Mouse (Mus musculus) ovary, postnatal 36 days (tissue): Measurements from ENCODE around the gene Lsg1.

Experiments
- DNase-seq: peaks from one replicate; pipeline ENCODE4 v3.0.0; 2022; ENCODE audit warnings: low spot score, mixed read lengths

The Lsg1 gene

DNA sequence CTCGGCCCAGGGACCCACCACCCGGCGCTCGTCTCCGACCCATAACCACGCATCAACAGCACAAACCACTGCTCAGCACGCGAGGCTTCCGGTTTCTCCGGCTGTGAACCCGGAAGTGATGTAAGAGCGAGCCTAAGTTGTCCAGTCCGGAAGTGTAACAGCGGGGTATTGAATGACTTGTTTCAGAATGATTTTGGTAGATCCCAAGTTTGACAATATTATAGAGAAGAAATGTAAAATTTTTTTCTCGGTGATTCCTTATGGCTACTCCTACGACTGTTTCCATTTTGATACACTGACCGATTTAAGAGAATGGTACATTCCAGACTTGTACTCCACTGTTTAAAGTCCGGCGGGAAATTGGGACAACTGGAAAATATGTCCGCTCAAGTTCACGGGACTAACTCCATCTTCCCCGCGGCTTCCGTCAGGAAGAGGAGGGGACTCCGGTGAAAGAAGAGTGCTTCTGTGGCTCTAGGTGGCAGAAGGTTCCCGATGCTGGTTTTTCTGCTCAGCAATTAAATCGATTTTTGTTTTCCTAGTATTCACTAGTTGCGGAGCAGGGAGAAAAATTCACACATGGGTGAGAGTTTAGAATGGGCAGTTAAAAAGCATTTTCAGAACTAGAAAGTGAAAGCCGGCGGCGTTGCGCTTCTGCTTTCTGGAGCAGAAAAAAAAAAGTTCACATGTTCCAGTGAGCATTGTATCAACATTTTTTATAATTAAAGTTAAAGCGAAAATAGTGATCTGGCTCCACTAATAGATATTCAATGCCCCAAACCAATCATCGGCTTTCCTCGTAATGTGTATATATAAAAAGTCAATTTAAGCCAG is at the start of gene Lsg1:
Lsg1 (minus strand) TSS at position 99 of the 834 bp plus-strand sequence.
- peak; percentile 70 for DNase-seq

- DNase-seq, result no peak
Observed at GRCm38 (mm10) chr16:30633906-30634746, 46.7 kb upstream of the Lsg1 start.

DNA sequence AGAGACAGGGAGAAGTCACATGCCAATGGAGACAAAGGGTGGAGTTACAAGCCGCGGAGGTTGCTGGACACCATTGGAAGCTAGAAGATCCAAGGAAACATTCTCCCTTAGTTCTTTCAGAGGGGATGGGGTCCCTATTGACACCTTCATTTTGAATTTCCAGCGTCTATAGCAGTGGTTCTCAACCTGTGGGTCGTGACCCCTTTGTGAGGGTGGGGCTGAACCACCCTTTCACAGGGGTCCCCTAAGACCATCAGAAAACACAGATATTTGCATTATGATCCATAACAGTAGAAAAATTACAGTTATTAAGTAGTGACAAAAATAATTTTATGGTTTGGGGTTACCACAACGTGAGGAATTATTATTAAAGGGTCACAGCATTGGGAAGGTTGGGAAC is 42.1 kb upstream of the Lsg1 start:
- DNase-seq, result no peak

DNA sequence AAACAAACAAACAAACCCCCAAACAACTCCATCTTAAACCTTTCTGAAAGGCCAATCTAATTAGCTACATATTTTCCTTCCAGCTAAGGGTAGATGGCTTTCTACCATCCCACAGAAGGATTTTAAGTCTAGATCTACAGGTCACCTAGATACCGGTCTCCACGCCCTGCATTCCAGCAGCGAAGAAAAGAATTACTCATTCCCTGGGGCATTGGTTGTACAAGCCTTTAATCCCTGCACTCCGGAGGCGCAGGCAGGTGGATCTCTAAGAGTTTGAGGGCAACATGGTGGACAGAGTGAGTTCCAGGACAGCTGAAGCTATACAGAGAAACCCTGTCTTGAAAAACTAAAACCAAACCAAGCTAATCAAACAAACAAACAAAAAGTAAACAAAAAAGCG is 41.0 kb upstream of the Lsg1 start:
- DNase-seq, result no peak

DNA sequence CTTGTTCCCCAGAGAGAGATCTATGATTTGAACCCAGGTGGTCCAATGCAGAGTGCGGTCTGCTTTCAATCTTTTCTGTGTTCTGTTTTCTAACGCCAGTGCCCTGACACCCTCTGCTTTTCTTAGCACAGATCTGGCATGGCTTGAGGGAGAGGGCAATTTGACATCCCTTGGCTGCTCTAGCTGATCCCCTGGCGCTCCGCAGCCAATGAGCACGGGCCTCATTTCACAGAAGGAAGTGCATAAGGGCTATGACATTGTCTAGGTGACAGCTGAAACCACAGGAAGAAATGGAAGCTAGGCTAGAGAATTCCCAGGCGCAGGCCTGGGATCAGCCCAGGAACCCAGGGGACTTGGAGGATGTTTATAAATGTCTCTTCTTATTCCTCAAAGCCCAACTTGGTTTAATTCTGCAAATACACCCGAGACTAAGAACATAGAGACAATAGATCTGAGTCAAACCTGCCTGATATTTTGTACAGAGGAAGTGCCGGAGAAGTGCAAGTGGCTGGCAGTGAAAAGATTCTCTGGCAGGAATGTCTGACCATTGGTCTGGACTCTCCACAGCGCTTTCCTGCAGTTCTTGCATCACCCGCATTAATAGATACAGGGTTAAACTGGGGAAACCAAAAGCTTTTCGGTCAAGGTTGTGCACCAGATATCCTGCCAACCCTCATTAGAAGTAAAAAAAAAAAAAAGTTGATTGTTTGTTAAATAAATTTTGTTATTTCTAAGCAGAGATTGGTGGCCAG is 40.4 kb upstream of the Lsg1 start:
- no peak for DNase-seq

- DNase-seq, result no peak
Observed at GRCm38 (mm10) chr16:30624640-30625039, 37.2 kb upstream of the Lsg1 start.

DNA sequence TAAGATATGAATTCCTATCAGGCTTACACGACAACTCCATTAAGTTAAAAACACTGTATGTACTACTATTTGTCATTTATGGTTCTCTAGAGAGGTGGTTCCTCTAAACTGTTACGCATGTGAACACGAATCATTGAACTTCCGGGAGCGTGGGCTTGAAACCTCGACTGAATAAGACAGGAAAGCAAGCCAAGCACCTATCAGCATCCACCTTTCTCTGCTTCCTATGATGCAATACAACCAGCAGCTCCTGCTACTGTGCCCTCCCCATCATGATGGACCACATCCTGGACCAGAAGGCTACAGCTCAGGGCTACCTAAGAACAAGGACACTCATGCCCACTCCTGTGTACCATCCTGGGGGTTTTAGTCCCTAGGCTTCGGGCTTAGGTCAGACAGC is 36.3 kb upstream of the Lsg1 start:
- no peak for DNase-seq

DNA sequence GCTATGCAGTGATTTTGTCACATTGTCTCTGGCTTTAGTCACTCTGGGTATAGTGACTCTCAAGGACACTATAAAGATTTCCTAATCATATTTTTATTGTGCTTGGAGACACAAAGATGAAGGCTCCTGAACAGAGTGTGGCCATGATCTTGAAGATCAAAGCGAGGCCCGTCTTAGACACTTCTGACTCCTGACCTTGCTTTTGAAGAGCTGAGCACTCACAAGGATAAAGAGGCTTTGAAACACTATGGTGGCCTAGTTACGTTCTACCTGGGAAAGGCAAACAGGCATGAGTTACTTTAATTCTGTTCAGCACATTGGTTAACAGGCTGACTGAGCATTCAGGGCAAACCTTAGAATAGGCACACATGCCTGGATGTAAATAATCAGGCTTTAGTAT is 28.9 kb upstream of the Lsg1 start:
- DNase-seq, result no peak

GRCm38 (mm10) chr16:30614705-30615317 is 27.4 kb upstream of the Lsg1 start:
- DNase-seq, result no peak

GRCm38 (mm10) chr16:30614122-30614521 is 26.7 kb upstream of the Lsg1 start:
- no peak for DNase-seq

DNA sequence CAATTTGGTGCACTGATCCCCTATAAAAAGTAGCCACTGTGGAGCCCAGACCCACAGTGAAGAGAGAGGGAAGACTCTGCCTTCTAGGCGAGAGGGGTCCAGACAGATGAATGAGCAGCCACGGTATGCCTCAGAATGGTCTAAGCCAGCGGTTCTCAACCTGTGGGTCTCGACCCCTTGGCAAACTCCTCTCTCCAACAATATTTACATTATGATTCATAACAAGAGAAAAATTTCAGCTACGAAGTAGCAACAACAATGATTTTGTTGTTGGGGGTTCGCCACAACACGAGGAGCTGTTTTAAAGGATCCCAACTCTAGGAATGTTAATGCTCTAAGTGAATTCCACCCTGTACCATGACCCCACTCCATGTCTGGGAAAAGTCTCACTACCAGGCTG is 25.7 kb upstream of the Lsg1 start:
- DNase-seq, result no peak

DNA sequence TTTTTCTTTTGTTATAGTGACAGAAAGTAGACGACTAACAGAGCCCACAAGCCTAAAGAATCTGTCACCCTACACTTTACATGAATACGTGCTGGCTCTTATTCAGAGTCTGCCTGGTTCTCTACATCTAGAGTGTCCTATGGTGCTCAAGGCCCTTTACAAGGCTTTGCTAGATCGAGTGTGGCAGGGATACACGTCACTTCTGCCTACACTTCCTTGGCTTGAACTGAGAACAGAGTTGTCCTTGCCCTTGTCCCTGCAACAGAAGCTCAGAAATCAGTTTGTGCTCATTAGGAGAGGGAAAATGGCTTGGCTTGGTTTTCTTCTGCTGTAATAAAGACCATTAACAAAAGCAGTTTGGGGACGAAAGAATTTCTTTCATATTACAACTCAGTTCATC is 23.9 kb upstream of the Lsg1 start:
- DNase-seq, result no peak

- DNase-seq, result no peak
Observed at GRCm38 (mm10) chr16:30607868-30608267, 20.5 kb upstream of the Lsg1 start.

DNA sequence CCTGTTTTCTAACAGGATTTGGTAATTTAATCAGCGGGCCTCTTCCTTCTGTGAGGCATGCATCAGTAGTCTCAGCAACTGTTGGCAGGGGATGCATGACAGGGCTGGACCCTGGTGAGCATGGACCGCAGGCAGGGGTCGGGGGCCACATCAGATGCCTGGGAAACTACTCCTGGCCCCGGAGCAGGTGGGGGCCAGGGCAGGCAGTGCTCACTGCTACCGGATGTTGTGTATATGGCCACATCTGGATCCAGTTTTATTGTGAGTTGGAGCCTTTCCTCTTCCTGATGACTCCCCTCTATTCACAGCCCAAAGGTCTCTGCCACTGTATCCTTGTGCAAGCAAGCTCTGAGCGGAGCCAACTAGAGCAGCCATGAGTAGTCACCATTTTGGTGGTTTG is 18.1 kb upstream of the Lsg1 start:
- no peak for DNase-seq

GRCm38 (mm10) chr16:30604807-30605137 is 17.4 kb upstream of the Lsg1 start:
- no peak for DNase-seq

DNA sequence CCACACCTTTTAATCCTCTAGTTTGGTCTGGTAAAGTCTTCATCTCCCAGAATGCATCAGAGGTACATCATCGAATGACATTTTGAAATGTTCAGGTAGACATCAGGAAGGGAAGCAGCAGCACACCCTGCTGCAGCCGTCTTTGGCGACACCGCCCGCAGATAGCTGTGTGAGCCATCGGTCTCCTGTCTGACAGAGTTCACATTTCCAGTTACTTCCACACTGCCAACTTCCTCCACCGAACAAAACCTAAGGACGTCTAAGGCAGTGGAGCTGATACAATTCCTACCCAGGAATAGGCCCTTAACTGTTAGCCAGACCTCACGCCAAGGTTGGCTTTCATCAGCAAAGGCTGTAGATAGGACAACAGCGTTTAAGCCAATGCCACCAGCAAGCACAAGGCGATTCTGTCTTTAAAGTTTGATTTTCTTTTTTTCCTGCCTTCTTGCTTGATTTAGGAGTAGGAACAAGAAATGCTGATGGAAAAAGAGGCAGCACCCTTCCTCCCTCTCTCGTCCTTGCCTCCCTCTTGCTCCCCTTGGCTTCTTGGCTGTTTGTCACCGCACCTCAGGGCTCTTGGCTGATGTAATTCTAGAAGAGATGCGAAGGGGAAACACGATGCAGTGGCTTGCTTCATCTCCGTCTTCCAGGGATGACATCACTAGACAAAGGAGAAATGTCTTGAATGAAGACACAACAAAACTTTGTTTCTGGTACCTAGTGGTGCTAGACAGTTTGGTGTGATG is 16.8 kb upstream of the Lsg1 start:
- no peak for DNase-seq

- DNase-seq, result no peak
Observed at GRCm38 (mm10) chr16:30603531-30603842, 16.1 kb upstream of the Lsg1 start.

DNA sequence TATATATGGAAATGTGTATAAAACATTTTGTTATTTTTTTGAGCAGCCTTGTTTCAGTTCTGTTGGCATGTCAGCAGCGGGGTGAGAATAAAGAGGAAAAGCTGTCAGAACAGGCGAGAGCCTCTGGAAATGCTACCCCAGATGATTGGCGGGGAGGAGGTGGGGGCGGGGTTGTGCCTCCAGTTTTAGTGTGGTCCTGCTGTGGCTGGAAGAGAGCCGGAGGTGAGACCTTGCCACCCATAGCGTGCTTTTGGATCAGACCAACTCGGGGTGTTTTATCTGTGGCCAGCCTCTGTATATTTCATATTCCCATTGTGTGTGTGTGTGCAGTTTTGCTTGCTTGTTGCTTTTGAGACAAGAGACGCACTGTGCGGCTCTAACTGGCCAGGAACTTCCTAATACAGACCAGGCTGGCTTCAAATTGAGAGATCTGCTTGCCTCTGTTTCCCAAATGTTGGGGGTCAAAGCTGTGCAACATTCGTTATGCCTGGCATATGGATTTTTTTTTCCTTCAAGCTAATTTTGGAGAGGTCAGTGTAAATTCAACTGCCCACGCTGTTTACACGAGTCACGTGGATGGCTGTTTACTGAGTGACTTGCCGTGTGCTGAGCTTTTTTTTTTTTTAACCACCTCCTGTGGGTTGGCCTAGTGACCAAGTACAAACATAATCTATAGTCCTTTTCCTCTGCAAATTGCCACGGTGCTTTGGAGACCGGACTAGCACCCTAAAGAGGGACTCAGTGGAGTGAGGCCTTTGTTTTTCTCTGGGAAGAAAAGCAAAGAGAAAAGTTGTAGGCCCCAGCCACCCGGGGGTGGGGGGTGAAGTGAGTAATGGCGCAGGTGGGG is 15.5 kb upstream of the Lsg1 start:
- DNase-seq, result no peak

- no peak for DNase-seq
Observed at GRCm38 (mm10) chr16:30601946-30602345, 14.6 kb upstream of the Lsg1 start.

DNA sequence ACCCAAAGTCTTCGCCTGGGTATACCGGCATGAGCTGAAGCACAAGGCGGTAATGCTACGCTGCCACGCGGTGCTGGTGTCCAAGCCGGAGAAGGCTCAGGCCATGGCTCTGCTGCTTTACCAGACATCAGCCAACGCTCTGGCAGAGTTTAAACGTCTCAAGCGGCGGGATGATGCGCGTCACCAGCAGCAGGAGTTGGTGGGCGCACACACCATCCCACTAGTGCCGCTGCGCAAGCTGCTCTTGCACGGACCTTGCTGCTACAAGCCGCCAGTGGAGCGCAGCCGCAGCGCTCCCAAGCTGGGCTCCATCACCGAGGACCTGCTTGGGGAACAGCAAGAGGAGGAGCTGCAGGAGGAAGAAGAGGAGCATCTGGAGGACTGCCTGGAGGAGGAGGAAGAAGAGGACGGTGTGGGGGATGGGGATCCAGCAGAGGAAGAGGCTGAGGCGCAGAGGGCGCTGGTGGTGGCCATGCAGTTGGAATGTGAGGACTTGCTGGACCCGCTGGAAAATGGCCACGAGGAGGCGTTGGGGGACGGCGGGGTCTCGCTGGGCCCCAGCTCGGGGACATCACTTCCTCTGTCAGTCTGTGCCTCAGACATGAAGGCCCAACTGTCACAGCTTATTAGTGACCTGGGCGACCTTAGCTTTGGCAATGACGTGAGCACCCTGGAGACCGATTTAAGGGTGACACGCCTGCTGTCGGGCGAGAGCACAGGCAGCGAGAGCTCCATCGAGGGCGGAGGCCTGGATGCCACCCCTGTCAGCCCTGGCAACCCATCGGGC is 13.8 kb upstream of the Lsg1 start:
- DNase-seq, result peak; percentile 45
